Mouse (Mus musculus): ENCODE data around the gene Ror2. TPM values are rescaled to one million over a fixed set of nuclear protein-coding genes. Genes with fewer than 3 reads are reported as not detected.
A peak's percentile ranks its signal among the peaks of the same experiment; 100 is the strongest.

Ror2 gene
- polyA plus RNA-seq, 1 experiment from 2014 or later = 3.3 TPM

GRCm38 (mm10) chr13:53183161-53183577 lies 102.8 kb downstream of the Ror2 start:
- peaks cover 16% of the 10 kb centered on the region for H3K4me1 ChIP-seq
- no peaks in the 10 kb centered on the region for H3K9me3 ChIP-seq
- no peak overlapping the region for H3K27ac ChIP-seq (replicated peaks)
- no peak for ATAC-seq (replicated peaks)
- H3K36me3 ChIP-seq = no peaks in the 10 kb centered on the region
- H3K4me2 ChIP-seq (replicated peaks) = no peak overlapping the region
- no peak overlapping the region for H3K9ac ChIP-seq (replicated peaks)
- H3K27me3 ChIP-seq = no peaks in the 10 kb centered on the region
- 47% methylated on average over 8 of the region's 8 CpGs for WGBS
- H3K4me3 ChIP-seq = no peak overlapping the region

GRCm38 (mm10) chr13:53178594-53178993 lies 107.3 kb downstream of the Ror2 start:
- peak overlapping the region; percentile 34; the same call in 1 of the 2 replicates for H3K27ac ChIP-seq (replicated peaks)
- H3K4me3 ChIP-seq = no peak overlapping the region
- no peaks in the 10 kb centered on the region for H3K9me3 ChIP-seq
- no peak overlapping the region for H3K9ac ChIP-seq (replicated peaks)
- H3K36me3 ChIP-seq = no peaks in the 10 kb centered on the region
- peak overlapping the region; percentile 6 for H3K4me2 ChIP-seq (replicated peaks)
- H3K4me1 ChIP-seq = peaks cover 27% of the 10 kb centered on the region
- WGBS = 1% methylated on average over 13 of the region's 13 CpGs
- no peaks in the 10 kb centered on the region for H3K27me3 ChIP-seq
- peak; percentile 21; the same call in 1 of the 2 replicates for ATAC-seq (replicated peaks)

- H3K4me3 ChIP-seq = no peak overlapping the region
- 31% methylated on average over 4 of the region's 4 CpGs for WGBS
- H3K36me3 ChIP-seq = no peaks in the 10 kb centered on the region
- H3K4me2 ChIP-seq (replicated peaks) = peak overlapping the region; percentile 6; the same call in 1 of the 2 replicates
- no peak overlapping the region for H3K9ac ChIP-seq (replicated peaks)
- no peaks in the 10 kb centered on the region for H3K27me3 ChIP-seq
- H3K27ac ChIP-seq (replicated peaks) = 0 out of 2 replicates have a peak overlapping the region, but pooled peaks have one; percentile 7
- peak; percentile 33; the same call in 1 of the 2 replicates for ATAC-seq (replicated peaks)
- no peaks in the 10 kb centered on the region for H3K9me3 ChIP-seq
- peaks cover 23% of the 10 kb centered on the region for H3K4me1 ChIP-seq
Measured at GRCm38 (mm10) chr13:53178171-53178570, 107.8 kb downstream of the Ror2 start.

- no peaks in the 10 kb centered on the region for H3K27me3 ChIP-seq
- WGBS = 40% methylated on average over 7 of the region's 7 CpGs
- peaks cover 22% of the 10 kb centered on the region for H3K4me1 ChIP-seq
- H3K9me3 ChIP-seq = no peaks in the 10 kb centered on the region
- no peak for ATAC-seq (replicated peaks)
- H3K9ac ChIP-seq (replicated peaks) = no peak overlapping the region
- H3K4me2 ChIP-seq (replicated peaks) = no peak overlapping the region
- no peak overlapping the region for H3K27ac ChIP-seq (replicated peaks)
- no peak overlapping the region for H3K4me3 ChIP-seq
- H3K36me3 ChIP-seq = no peaks in the 10 kb centered on the region
Measured at GRCm38 (mm10) chr13:53177424-53177718, 108.6 kb downstream of the Ror2 start.

GRCm38 (mm10) chr13:53176695-53177423 lies 109.1 kb downstream of the Ror2 start:
- no peak overlapping the region for H3K4me2 ChIP-seq (replicated peaks)
- no peak overlapping the region for H3K4me3 ChIP-seq
- WGBS = 66% methylated on average over 10 of the region's 10 CpGs
- H3K27ac ChIP-seq (replicated peaks) = no peak overlapping the region
- peaks cover 22% of the 10 kb centered on the region for H3K4me1 ChIP-seq
- H3K27me3 ChIP-seq = no peaks in the 10 kb centered on the region
- H3K9me3 ChIP-seq = no peaks in the 10 kb centered on the region
- H3K36me3 ChIP-seq = no peaks in the 10 kb centered on the region
- no peak overlapping the region for H3K9ac ChIP-seq (replicated peaks)
- no peak for ATAC-seq (replicated peaks)

- Histone ChIP-seq H3K4me3 (no peak overlapping the region), H3K9ac (replicated peaks) (no peak overlapping the region), H3K9me3 (no peaks in the 10 kb centered on the region), H3K27ac (replicated peaks) (no peak overlapping the region), H3K36me3 (no peaks in the 10 kb centered on the region), H3K4me1 (peaks cover 22% of the 10 kb centered on the region), H3K4me2 (replicated peaks) (no peak overlapping the region), H3K27me3 (no peaks in the 10 kb centered on the region)
- WGBS = 81% methylated on average over 7 of the region's 7 CpGs
- ATAC-seq (replicated peaks) = no peak
Measured at GRCm38 (mm10) chr13:53175041-53175440, 110.9 kb downstream of the Ror2 start.

GRCm38 (mm10) chr13:53163671-53164070 lies 122.3 kb downstream of the Ror2 start:
- peaks cover 14% of the 10 kb centered on the region; the same call in 1 of the 2 replicates for H3K4me1 ChIP-seq
- ATAC-seq (replicated peaks) = no peak
- H3K4me3 ChIP-seq = no peak overlapping the region
- no peaks in the 10 kb centered on the region for H3K27me3 ChIP-seq
- no peak overlapping the region for H3K4me2 ChIP-seq (replicated peaks)
- H3K9ac ChIP-seq (replicated peaks) = no peak overlapping the region
- WGBS = 50% methylated on average over 10 of the region's 10 CpGs
- no peaks in the 10 kb centered on the region for H3K36me3 ChIP-seq
- no peaks in the 10 kb centered on the region for H3K9me3 ChIP-seq
- H3K27ac ChIP-seq (replicated peaks) = no peak overlapping the region

GRCm38 (mm10) chr13:53163060-53163459 lies 122.9 kb downstream of the Ror2 start:
- ATAC-seq (replicated peaks) = no peak
- Histone ChIP-seq H3K4me3 (no peak overlapping the region), H3K4me2 (replicated peaks) (no peak overlapping the region), H3K9ac (replicated peaks) (no peak overlapping the region), H3K36me3 (no peaks in the 10 kb centered on the region), H3K4me1 (peaks cover 14% of the 10 kb centered on the region; the same call in 1 of the 2 replicates), H3K27me3 (no peaks in the 10 kb centered on the region), H3K9me3 (no peaks in the 10 kb centered on the region), H3K27ac (replicated peaks) (no peak overlapping the region)
- 66% methylated on average over 8 of the region's 8 CpGs for WGBS

GRCm38 (mm10) chr13:53159501-53159900 lies 126.4 kb downstream of the Ror2 start:
- peaks cover 21% of the 10 kb centered on the region for H3K4me1 ChIP-seq
- no peaks in the 10 kb centered on the region for H3K36me3 ChIP-seq
- no peak overlapping the region for H3K4me2 ChIP-seq (replicated peaks)
- no peak overlapping the region for H3K9ac ChIP-seq (replicated peaks)
- no peaks in the 10 kb centered on the region for H3K27me3 ChIP-seq
- WGBS = 58% methylated on average over 6 of the region's 6 CpGs
- no peak overlapping the region for H3K4me3 ChIP-seq
- H3K9me3 ChIP-seq = no peaks in the 10 kb centered on the region
- H3K27ac ChIP-seq (replicated peaks) = no peak overlapping the region
- no peak for ATAC-seq (replicated peaks)

GRCm38 (mm10) chr13:53158405-53159005 lies 127.4 kb downstream of the Ror2 start:
- ATAC-seq (replicated peaks) = no peak
- WGBS = 73% methylated on average over 9 of the region's 9 CpGs
- no peak overlapping the region for H3K9ac ChIP-seq (replicated peaks)
- no peak overlapping the region for H3K27ac ChIP-seq (replicated peaks)
- H3K36me3 ChIP-seq = no peaks in the 10 kb centered on the region
- no peaks in the 10 kb centered on the region for H3K9me3 ChIP-seq
- H3K4me2 ChIP-seq (replicated peaks) = no peak overlapping the region
- no peaks in the 10 kb centered on the region for H3K27me3 ChIP-seq
- peaks cover 27% of the 10 kb centered on the region for H3K4me1 ChIP-seq
- no peak overlapping the region for H3K4me3 ChIP-seq

GRCm38 (mm10) chr13:53156911-53157310 lies 129.0 kb downstream of the Ror2 start:
- Histone ChIP-seq H3K4me2 (replicated peaks) (no peak overlapping the region), H3K9me3 (no peaks in the 10 kb centered on the region), H3K27ac (replicated peaks) (no peak overlapping the region), H3K36me3 (no peaks in the 10 kb centered on the region), H3K4me1 (peaks cover 25% of the 10 kb centered on the region), H3K4me3 (no peak overlapping the region), H3K27me3 (no peaks in the 10 kb centered on the region), H3K9ac (replicated peaks) (no peak overlapping the region)
- WGBS = 81% methylated on average over 15 of the region's 15 CpGs
- ATAC-seq (replicated peaks) = no peak

- no peak overlapping the region for H3K4me2 ChIP-seq (replicated peaks)
- H3K9me3 ChIP-seq = no peaks in the 10 kb centered on the region
- no peak overlapping the region for H3K9ac ChIP-seq (replicated peaks)
- 88% methylated on average over 6 of the region's 6 CpGs for WGBS
- H3K36me3 ChIP-seq = no peaks in the 10 kb centered on the region
- ATAC-seq (replicated peaks) = no peak
- no peak overlapping the region for H3K27ac ChIP-seq (replicated peaks)
- no peak overlapping the region for H3K4me3 ChIP-seq
- H3K27me3 ChIP-seq = no peaks in the 10 kb centered on the region
- peaks cover 30% of the 10 kb centered on the region for H3K4me1 ChIP-seq
Measured at GRCm38 (mm10) chr13:53156282-53156681, 129.6 kb downstream of the Ror2 start.
